ENCODE assay signal across 8 mouse cellular contexts in genomic region chr11:106500393-106501307, GRCm38 (mm10). TPM values are rescaled to one million over a fixed set of nuclear protein-coding genes. Genes with fewer than 3 reads are reported as not detected.
DNase-seq lines count a peak whose midpoint lies in the region; ATAC-seq lines count a peak whose summit lies in the region.

No protein-coding gene starts in this region.

- H3K36me3 ChIP-seq in forebrain, embryonic 14.5 days (ENCODE audit: control insufficient read depth, insufficient read depth, low read length) = no peaks in the 10 kb centered on the region
- H3K36me3 ChIP-seq in neural tube, embryonic 15.5 days = no peaks in the 10 kb centered on the region

- H3K4me1 ChIP-seq in forebrain, embryonic 14.5 days (ENCODE audit: control insufficient read depth, insufficient read depth, low read length) = no peaks in the 10 kb centered on the region
- peaks cover 15% of the 10 kb centered on the region for H3K4me1 ChIP-seq in neural tube, embryonic 15.5 days

- intact Hi-C loops in heart, postnatal 14 days (cut with DNase I) = loop anchor here (5.0 kb wide), 1 partner anchor 247 kb away; no protein-coding TSS in a partner anchor

- under 1% methylated on average over 53 of the region's 55 CpGs for WGBS in forebrain, embryonic 14.5 days
- WGBS in neural tube, embryonic 15.5 days = under 1% methylated on average over 52 of the region's 55 CpGs

- H3K4me3 ChIP-seq in forebrain, embryonic 14.5 days (ENCODE audit: low read depth, low read length) = peak overlapping the region; percentile 91
- peak overlapping the region; percentile 83 for H3K4me3 ChIP-seq in neural tube, embryonic 15.5 days (replicated peaks)

- peak overlapping the region; percentile 69 for H3K4me2 ChIP-seq in forebrain, embryonic 14.5 days (ENCODE audit: low read length)
- peak overlapping the region; percentile 68 for H3K4me2 ChIP-seq in neural tube, embryonic 15.5 days

- H3K9me3 ChIP-seq in forebrain, embryonic 14.5 days (replicated peaks; ENCODE audit: control insufficient read depth, low read length) = no peaks in the 10 kb centered on the region
- H3K9me3 ChIP-seq in neural tube, embryonic 15.5 days (replicated peaks) = no peaks in the 10 kb centered on the region

- peak; percentile 100 for DNase-seq in ES-CJ7 (ENCODE audit: low read depth, low spot score)
- peak; percentile 93 for DNase-seq in cerebellum, adult 11 months
- peak; percentile 100 for DNase-seq in forebrain, embryonic 14.5 days (ENCODE audit: low spot score)
- DNase-seq in heart, postnatal 14 days = peak; percentile 89 to 92
- DNase-seq in layer of hippocampus, adult 11-12 months (ENCODE audit: low spot score) = peak; percentile 98
- DNase-seq in lung, adult 18-20 months = peak; percentile 97
- DNase-seq in testis, postnatal 14 days (ENCODE audit: low spot score) = peak; percentile 97

- peak overlapping the region; percentile 98 for H3K27ac ChIP-seq in forebrain, embryonic 14.5 days (ENCODE audit: low read depth, low read length)
- H3K27ac ChIP-seq in neural tube, embryonic 15.5 days (replicated peaks) = peak overlapping the region; percentile 98

- peak; percentile 98 for ATAC-seq in forebrain, embryonic 14.5 days
- ATAC-seq in neural tube, embryonic 15.5 days (ENCODE audit: low FRiP score) = peak; percentile 98

- peak overlapping the region; percentile 100 for H3K9ac ChIP-seq in forebrain, embryonic 14.5 days (ENCODE audit: low read length)
- peak overlapping the region; percentile 99 for H3K9ac ChIP-seq in neural tube, embryonic 15.5 days (replicated peaks)

- no peaks in the 10 kb centered on the region for H3K27me3 ChIP-seq in forebrain, embryonic 14.5 days (replicated peaks; ENCODE audit: control insufficient read depth, insufficient read depth, low read length)
- no peaks in the 10 kb centered on the region for H3K27me3 ChIP-seq in neural tube, embryonic 15.5 days (replicated peaks)

RNA-seq across cellular contexts. Expression of gene Ern1, which starts 13.0 kb away (rescaled TPM):
- 2.9 and 4.1 TPM in 2 replicates for polyA plus RNA-seq in forebrain, embryonic 14.5 days (2014; fragmentation: Nextera tagmentation; extraction: Ambion mirVana)
- total RNA-seq in heart, postnatal 14 days (2021) = 10 to 100 TPM in 1 of 2 experiments, 1 to 10 TPM in 1; 9.9 to 10.9 TPM
- 4.1 and 6.5 TPM in 2 replicates for polyA plus RNA-seq in neural tube, embryonic 15.5 days (2015; fragmentation: Nextera tagmentation; extraction: Ambion mirVana)

Comparison
In these comparisons a context has a peak if more than half of its experiments do, and no peak if none do; other contexts are left out.
1. Peak in every context shown above with its lines: DNase-seq, ATAC-seq, H3K4me3 ChIP-seq and H3K27ac ChIP-seq.